Mouse (Mus musculus): ENCODE data around the gene Gm438. TPM values are rescaled to one million over a fixed set of nuclear protein-coding genes. Genes with fewer than 3 reads are reported as not detected.
"Not testable (repeated sequence)": the region's sequence is repeated elsewhere in the genome, so short reads cannot be mapped to it uniquely, and the experiment has no call there.

The Gm438 gene
- not detected in 2 replicates for polyA plus RNA-seq (2015; fragmentation: Nextera tagmentation; extraction: Ambion mirVana)

DNA sequence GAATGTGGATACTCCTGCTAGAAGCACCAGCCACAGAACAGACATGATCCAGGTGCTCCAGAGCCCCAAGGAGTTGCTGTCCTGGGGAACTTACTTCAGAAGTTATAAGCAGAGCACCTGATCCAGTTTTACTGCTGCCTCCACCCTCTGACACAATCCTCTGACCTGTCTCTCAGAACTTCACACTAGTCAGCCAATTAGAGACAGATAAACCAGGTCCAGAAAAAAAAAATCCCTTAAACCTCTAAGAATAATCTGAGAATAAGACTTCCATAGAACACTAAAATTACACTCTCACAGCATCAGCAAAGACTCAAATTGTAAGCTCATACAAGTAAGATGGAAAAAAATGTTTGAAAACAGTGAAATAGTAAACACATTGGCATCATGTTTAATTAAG is at the start of gene Gm438:
TSS of gene Gm438 (minus strand) at position 101 of the 400 bp plus-strand sequence.
- no peak within 1 kb of the TSS for H3K4me2 ChIP-seq
- H3K9ac ChIP-seq = no peak within 1 kb of the TSS
- no peaks in the 10 kb centered on the region for H3K27me3 ChIP-seq
- no peaks in the 10 kb centered on the region for H3K4me1 ChIP-seq (replicated peaks)
- no peaks in the 10 kb centered on the region for H3K36me3 ChIP-seq
- no peak for ATAC-seq (replicated peaks; ENCODE audit: insufficient number of reproducible peaks, insufficient read depth, low FRiP score, low read depth)
- no peak within 1 kb of the TSS for H3K4me3 ChIP-seq
- no peaks in the 10 kb centered on the region for H3K9me3 ChIP-seq (replicated peaks)
- no peak within 1 kb of the TSS for H3K27ac ChIP-seq

GRCm38 (mm10) chr4:144824706-144825105 is 38.3 kb upstream of the Gm438 start:
- Histone ChIP-seq H3K4me1 (replicated peaks) (no peaks in the 10 kb centered on the region), H3K4me3 (no peak overlapping the region), H3K27ac (no peak overlapping the region), H3K27me3 (no peaks in the 10 kb centered on the region), H3K9ac (no peak overlapping the region), H3K9me3 (replicated peaks) (no peaks in the 10 kb centered on the region), H3K4me2 (no peak overlapping the region), H3K36me3 (no peaks in the 10 kb centered on the region)
- WGBS = 63% methylated on average over 2 of the region's 2 CpGs
- ATAC-seq (replicated peaks; ENCODE audit: insufficient number of reproducible peaks, insufficient read depth, low FRiP score, low read depth) = no peak

- Histone ChIP-seq H3K9me3 (replicated peaks) (no peaks in the 10 kb centered on the region), H3K36me3 (no peaks in the 10 kb centered on the region), H3K4me1 (replicated peaks) (no peaks in the 10 kb centered on the region), H3K27me3 (no peaks in the 10 kb centered on the region), H3K4me2 (no peak overlapping the region), H3K4me3 (no peak overlapping the region), H3K27ac (no peak overlapping the region), H3K9ac (no peak overlapping the region)
- 80% methylated on average over 2 of the region's 2 CpGs for WGBS
- no peak for ATAC-seq (replicated peaks; ENCODE audit: insufficient number of reproducible peaks, insufficient read depth, low FRiP score, low read depth)
Measured at GRCm38 (mm10) chr4:144823996-144824395, 37.6 kb upstream of the Gm438 start.

DNA sequence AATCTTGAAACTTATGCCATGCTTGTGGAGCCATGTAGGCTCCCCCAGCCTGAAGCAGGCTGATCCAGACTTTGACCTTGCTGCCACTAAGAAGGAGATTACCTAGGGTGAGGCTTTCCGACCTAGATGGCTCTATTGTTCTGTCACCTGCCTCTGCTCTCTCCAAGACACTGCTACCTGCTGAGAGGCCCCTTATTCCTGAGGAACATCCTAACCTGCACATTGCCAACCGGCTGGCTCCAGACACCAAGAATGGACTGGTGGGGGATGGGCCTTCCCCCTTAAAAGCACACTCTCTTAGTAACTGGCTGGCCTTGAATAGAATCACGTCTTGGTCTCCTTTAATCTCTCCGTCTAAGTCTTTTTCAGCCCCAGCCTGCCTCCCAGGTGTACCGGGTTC is 20.8 kb upstream of the Gm438 start:
- not testable (repeated sequence) for H3K9me3 ChIP-seq (replicated peaks); H3K4me1 ChIP-seq (replicated peaks); H3K27me3 ChIP-seq; H3K9ac ChIP-seq; H3K4me2 ChIP-seq; H3K36me3 ChIP-seq; ATAC-seq (replicated peaks; ENCODE audit: insufficient number of reproducible peaks, insufficient read depth, low FRiP score, low read depth); H3K4me3 ChIP-seq; H3K27ac ChIP-seq
- 40% methylated on average over 5 of the region's 5 CpGs for WGBS

GRCm38 (mm10) chr4:144803633-144804032 is 17.2 kb upstream of the Gm438 start:
- Histone ChIP-seq H3K4me1 (replicated peaks) (no peaks in the 10 kb centered on the region), H3K27ac (no peak overlapping the region), H3K27me3 (no peaks in the 10 kb centered on the region), H3K4me3 (no peak overlapping the region), H3K4me2 (no peak overlapping the region), H3K9ac (no peak overlapping the region), H3K36me3 (no peaks in the 10 kb centered on the region), H3K9me3 (replicated peaks) (no peaks in the 10 kb centered on the region)
- 63% methylated on average over 3 of the region's 3 CpGs for WGBS
- no peak for ATAC-seq (replicated peaks; ENCODE audit: insufficient number of reproducible peaks, insufficient read depth, low FRiP score, low read depth)

GRCm38 (mm10) chr4:144790141-144790540 is 3.8 kb upstream of the Gm438 start:
- no peaks in the 10 kb centered on the region for H3K9me3 ChIP-seq (replicated peaks)
- H3K9ac ChIP-seq = no peak overlapping the region
- H3K36me3 ChIP-seq = no peaks in the 10 kb centered on the region
- H3K27me3 ChIP-seq = no peaks in the 10 kb centered on the region
- ATAC-seq (replicated peaks; ENCODE audit: insufficient number of reproducible peaks, insufficient read depth, low FRiP score, low read depth) = no peak
- H3K4me3 ChIP-seq = no peak overlapping the region
- no peak overlapping the region for H3K4me2 ChIP-seq
- WGBS = 64% methylated on average over 1 of the region's 1 CpGs
- no peak overlapping the region for H3K27ac ChIP-seq
- H3K4me1 ChIP-seq (replicated peaks) = no peaks in the 10 kb centered on the region

GRCm38 (mm10) chr4:144782476-144783197 is 3.7 kb downstream of the Gm438 start:
- ATAC-seq (replicated peaks; ENCODE audit: insufficient number of reproducible peaks, insufficient read depth, low FRiP score, low read depth) = no peak
- no peaks in the 10 kb centered on the region for H3K27me3 ChIP-seq
- no peak overlapping the region for H3K4me3 ChIP-seq
- 72% methylated on average over 3 of the region's 3 CpGs for WGBS
- H3K4me2 ChIP-seq = no peak overlapping the region
- H3K27ac ChIP-seq = no peak overlapping the region
- no peaks in the 10 kb centered on the region for H3K4me1 ChIP-seq (replicated peaks)
- no peak overlapping the region for H3K9ac ChIP-seq
- no peaks in the 10 kb centered on the region for H3K36me3 ChIP-seq
- H3K9me3 ChIP-seq (replicated peaks) = no peaks in the 10 kb centered on the region

- H3K36me3 ChIP-seq = no peaks in the 10 kb centered on the region
- no peak for ATAC-seq (replicated peaks; ENCODE audit: insufficient number of reproducible peaks, insufficient read depth, low FRiP score, low read depth)
- H3K9me3 ChIP-seq (replicated peaks) = no peaks in the 10 kb centered on the region
- no peak overlapping the region for H3K27ac ChIP-seq
- no peaks in the 10 kb centered on the region for H3K27me3 ChIP-seq
- 33% methylated on average over 2 of the region's 2 CpGs for WGBS
- H3K4me1 ChIP-seq (replicated peaks) = no peaks in the 10 kb centered on the region
- no peak overlapping the region for H3K4me3 ChIP-seq
- H3K4me2 ChIP-seq = no peak overlapping the region
- H3K9ac ChIP-seq = no peak overlapping the region
Measured at GRCm38 (mm10) chr4:144765722-144766121, 20.7 kb downstream of the Gm438 start.

- no peak overlapping the region for H3K4me2 ChIP-seq
- WGBS = 39% methylated on average over 1 of the region's 1 CpGs
- no peaks in the 10 kb centered on the region for H3K36me3 ChIP-seq
- H3K4me1 ChIP-seq (replicated peaks) = no peaks in the 10 kb centered on the region
- H3K27ac ChIP-seq = no peak overlapping the region
- no peak overlapping the region for H3K9ac ChIP-seq
- ATAC-seq (replicated peaks; ENCODE audit: insufficient number of reproducible peaks, insufficient read depth, low FRiP score, low read depth) = no peak
- no peak overlapping the region for H3K4me3 ChIP-seq
- H3K9me3 ChIP-seq (replicated peaks) = no peaks in the 10 kb centered on the region
- no peaks in the 10 kb centered on the region for H3K27me3 ChIP-seq
Measured at GRCm38 (mm10) chr4:144749139-144749538, 37.2 kb downstream of the Gm438 start.

Other genes starting within 250 kb of the Gm438 start
- gene Gm13124, start 221.4 kb downstream of the Gm438 start, polyA plus RNA-seq (2015; fragmentation: Nextera tagmentation; extraction: Ambion mirVana) = not detected in 2 replicates
- gene Aadacl4, start 172.9 kb downstream of the Gm438 start, polyA plus RNA-seq (2015; fragmentation: Nextera tagmentation; extraction: Ambion mirVana) = not detected in 2 replicates
- gene Gm436, start 100.2 kb downstream of the Gm438 start, polyA plus RNA-seq (2015; fragmentation: Nextera tagmentation; extraction: Ambion mirVana) = not detected in 2 replicates
- gene Gm13178, start 65.2 kb downstream of the Gm438 start, polyA plus RNA-seq (2015; fragmentation: Nextera tagmentation; extraction: Ambion mirVana) = not detected in 2 replicates
- gene Dhrs3, start 106.2 kb upstream of the Gm438 start, polyA plus RNA-seq (2015; fragmentation: Nextera tagmentation; extraction: Ambion mirVana) = 36.3 and 46.4 TPM in 2 replicates

All from heart, embryonic 15.5 days (tissue).